Mouse (Mus musculus) lung, adult 10 weeks (tissue): ENCODE data around the gene Plac8. TPM values are rescaled to one million over a fixed set of nuclear protein-coding genes. Genes with fewer than 3 reads are reported as not detected.

Experiments used
- polyA plus RNA-seq: library from polyadenylated mRNA; stranded (reverse); fragments of 350-450 nt; fragmentation: Illumina TruSeq; extraction: RNeasy Lipid Tissue Mini Kit (QIAGEN cat#74804); gene quantifications from one replicate; pipeline ENCODE4 v1.2.3, GENCODE M21; 2014; ENCODE audit warnings: low read depth, low replicate concordance; ENCODE audit not compliant: insufficient read depth

Gene Plac8
- 148 TPM for polyA plus RNA-seq

GRCm38 (mm10) chr5:100572069-100572468 is at the start of gene Plac8:
Gene Plac8, minus strand, starts transcription at chr5:100572245.

DNA sequence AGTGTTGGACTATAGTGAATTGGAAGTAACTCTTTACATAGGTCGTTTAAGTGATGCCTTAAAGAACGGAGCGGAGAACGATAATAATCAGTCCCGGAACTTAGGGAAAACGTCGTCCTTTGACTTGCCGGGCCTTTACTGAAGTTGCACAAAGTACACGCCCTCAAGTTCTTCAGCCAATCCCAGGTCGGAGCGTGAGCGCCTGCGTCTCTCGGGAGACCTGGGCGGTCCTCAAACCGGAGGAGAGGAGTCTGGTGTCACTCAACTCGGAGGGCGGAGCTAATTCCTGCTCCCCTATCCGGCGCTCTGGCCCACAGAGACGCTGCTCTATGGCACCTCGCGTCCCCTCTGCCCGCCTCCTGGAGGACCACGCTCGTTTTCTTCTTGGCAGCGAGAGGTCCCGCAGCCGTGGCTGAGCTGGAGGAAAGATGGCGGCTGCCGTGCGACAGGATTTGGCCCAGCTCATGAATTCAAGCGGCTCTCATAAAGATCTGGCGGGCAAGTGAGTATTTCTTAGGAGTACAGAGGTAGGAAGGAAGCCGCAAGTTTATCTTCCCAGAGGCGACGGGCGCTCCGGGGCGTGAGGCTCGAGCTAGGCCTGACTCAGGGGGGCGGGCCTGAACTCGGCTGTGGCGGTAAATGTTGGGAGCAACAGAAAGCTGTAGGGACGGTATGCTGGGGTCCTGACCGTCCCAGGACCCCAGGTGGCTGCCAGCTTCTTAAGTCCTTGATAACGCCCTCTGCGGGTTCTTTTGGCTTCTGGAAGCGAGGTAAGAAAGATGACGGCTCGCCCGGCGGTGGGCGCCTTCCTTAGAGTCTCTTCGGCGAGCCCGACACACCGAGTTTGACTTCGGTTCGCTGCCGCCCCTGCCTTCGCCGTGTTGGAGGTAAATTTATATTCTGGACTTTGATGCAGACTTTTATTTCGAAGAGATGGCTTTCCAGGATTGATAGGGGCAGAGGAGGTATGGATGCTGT is 53.7 kb downstream of the Plac8 start, which contains the start of gene Cops4:
Cops4 (plus strand) TSS at position 261 of the 978 bp plus-strand sequence.

Other genes with a start within 250 kb of the Plac8 start
- 76.0 TPM for gene Sec31a, start 156.0 kb downstream of the Plac8 start, polyA plus RNA-seq
- 3.5 TPM for gene Lin54, start 71.6 kb downstream of the Plac8 start, polyA plus RNA-seq
- 46.0 TPM for gene Cops4, start 53.9 kb downstream of the Plac8 start, polyA plus RNA-seq
- gene Coq2, start 102.9 kb upstream of the Plac8 start, polyA plus RNA-seq, result 44.1 TPM
- gene Hpse, start 147.5 kb upstream of the Plac8 start, polyA plus RNA-seq, result 3.2 TPM
- gene Helq, start 226.4 kb upstream of the Plac8 start, polyA plus RNA-seq, result 6.5 TPM
- gene Mrps18c, start 226.4 kb upstream of the Plac8 start, polyA plus RNA-seq, result 84.6 TPM
- 4.7 TPM for gene Abraxas1, start 248.7 kb upstream of the Plac8 start, polyA plus RNA-seq